Mouse (Mus musculus) heart, adult 2 months (tissue): ENCODE measurements around the gene Duxbl1. TPM values are rescaled to one million over a fixed set of nuclear protein-coding genes. Genes with fewer than 3 reads are reported as not detected.
"Not testable (repeated sequence)": the region's sequence is repeated elsewhere in the genome, so short reads cannot be mapped to it uniquely, and the experiment has no call there.

ENCODE experiments used
- DNase-seq, 2 experiments: peaks; one replicate each; pipeline ENCODE4 v3.0.0; 2021
- H3K27ac ChIP-seq: fragments of 200-600 bp; 2 replicates; pipeline ENCODE4 v1.8.1; 2022
- H3K27me3 ChIP-seq: fragments of 200-500 bp; 2 replicates; pipeline ENCODE4 v1.6.1; 2012; ENCODE audit warnings: mild to moderate bottlenecking, low read length, inconsistent platforms, mixed read lengths; ENCODE audit not compliant: control insufficient read depth, insufficient read depth
- H3K36me3 ChIP-seq: fragments of 200-500 bp; 2 replicates; pipeline ENCODE4 v1.6.1; 2012; ENCODE audit warnings: low read length, inconsistent platforms; ENCODE audit not compliant: control insufficient read depth, insufficient read depth
- H3K4me1 ChIP-seq: fragments of 200-500 bp; 2 replicates; pipeline ENCODE4 v1.6.1; 2011; ENCODE audit warnings: low read length; ENCODE audit not compliant: control insufficient read depth, insufficient read depth
- H3K4me3 ChIP-seq: fragments of 200-600 bp; 2 replicates; pipeline ENCODE4 v1.8.1; 2022
- H3K79me2 ChIP-seq: fragments of 200-500 bp; replicated peaks from 2 replicates; pipeline ENCODE4 v1.6.1; 2012; ENCODE audit warnings: mild to moderate bottlenecking, inconsistent platforms, low read length, moderate library complexity, mixed read lengths; ENCODE audit not compliant: control insufficient read depth, insufficient read depth
- H3K9ac ChIP-seq: fragments of 200-500 bp; 2 replicates; pipeline ENCODE4 v1.6.1; 2012; ENCODE audit warnings: low read depth, mild to moderate bottlenecking, control low read depth, inconsistent platforms, low read length, mixed read lengths
- WGBS: fragments of 180-500 bp; shearing (Covaris S2); methylation state at CpG from one replicate; pipeline ENCODE4 v1.1.7; 2018; 5-methylcytosine and 5-hydroxymethylcytosine counted together
- intact Hi-C: fragments of 180-260 bp; cut with DNase I; formaldehyde crosslinking; loops from one replicate; pipeline ENCODE4 v1.15.1; 2025
- polyA plus RNA-seq: library from polyadenylated mRNA; depleted of rRNA; stranded (reverse); fragments of >200 nt; gene quantifications from 2 replicates; pipeline ENCODE4 v1.2.3, GENCODE M21; 2012; rRNA removed
- total RNA-seq, 2 experiments: library from RNA; stranded (reverse); gene quantifications; 2 replicates each; pipeline ENCODE4 v1.2.3; 2021

The Duxbl1 gene
- total and polyA plus RNA-seq, 3 experiments = not detected

GRCm38 (mm10) chr14:26022831-26023230 is 44.5 kb downstream of the Duxbl1 start:
- WGBS = no CpG with 5 or more reads among the region's 6 CpGs
- H3K9ac ChIP-seq, H3K79me2 ChIP-seq, H3K27ac ChIP-seq, H3K4me3 ChIP-seq, intact Hi-C loops, H3K4me1 ChIP-seq, H3K27me3 ChIP-seq, H3K36me3 ChIP-seq, DNase-seq: not testable (repeated sequence)

DNA sequence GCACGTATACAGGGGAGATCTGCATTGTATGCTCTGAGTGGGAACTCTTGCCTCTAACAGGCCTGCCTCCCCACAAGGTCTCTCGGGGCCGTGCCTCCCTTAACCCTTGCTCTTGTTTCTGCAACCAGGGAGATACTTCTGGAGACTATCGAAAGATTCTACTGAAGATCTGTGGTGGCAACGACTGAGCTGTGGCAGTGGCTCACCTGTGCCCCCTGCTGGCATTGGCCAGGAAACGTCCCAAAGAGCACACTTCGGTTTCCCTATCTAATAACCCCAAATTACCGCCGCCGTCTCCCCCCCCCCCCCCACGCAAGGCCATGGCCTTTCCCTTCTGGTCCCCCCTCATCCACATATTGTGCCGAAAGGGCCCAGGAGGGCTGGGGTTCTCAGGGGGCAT is 47.3 kb downstream of the Duxbl1 start:
- WGBS = no CpG with 5 or more reads among the region's 12 CpGs
- intact Hi-C loops, H3K36me3 ChIP-seq: not testable (repeated sequence)

DNA sequence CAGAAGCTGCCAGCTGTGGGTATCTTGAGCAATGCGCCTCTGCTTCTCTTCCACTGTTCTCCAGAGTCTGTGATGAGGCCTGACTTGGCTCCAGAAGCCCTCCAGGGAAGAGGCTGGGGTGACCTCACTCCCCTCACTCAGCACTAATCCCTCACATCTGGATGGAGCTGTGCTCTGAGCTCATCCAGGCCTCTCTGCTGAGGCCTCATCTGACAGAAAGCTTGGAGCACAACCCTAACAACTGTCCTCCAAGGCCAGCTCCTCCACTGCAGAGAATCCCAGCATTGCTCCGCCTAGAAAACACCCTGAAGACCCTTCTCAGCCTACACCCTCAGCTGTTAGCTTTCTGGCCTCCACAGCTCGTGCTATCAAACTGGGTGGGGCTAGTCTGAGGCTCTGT is 56.0 kb downstream of the Duxbl1 start:
- H3K9ac ChIP-seq, H3K79me2 ChIP-seq, H3K36me3 ChIP-seq, H3K27ac ChIP-seq, H3K4me3 ChIP-seq, H3K27me3 ChIP-seq, DNase-seq, H3K4me1 ChIP-seq, intact Hi-C loops: not testable (repeated sequence)
- no CpG with 5 or more reads among the region's 3 CpGs for WGBS

More for the DNA sequence above, 47.3 kb downstream of the Duxbl1 start:
- not testable (repeated sequence) for H3K4me3 ChIP-seq, H3K4me1 ChIP-seq, H3K9ac ChIP-seq, DNase-seq, H3K27me3 ChIP-seq, H3K79me2 ChIP-seq, H3K27ac ChIP-seq

DNA sequence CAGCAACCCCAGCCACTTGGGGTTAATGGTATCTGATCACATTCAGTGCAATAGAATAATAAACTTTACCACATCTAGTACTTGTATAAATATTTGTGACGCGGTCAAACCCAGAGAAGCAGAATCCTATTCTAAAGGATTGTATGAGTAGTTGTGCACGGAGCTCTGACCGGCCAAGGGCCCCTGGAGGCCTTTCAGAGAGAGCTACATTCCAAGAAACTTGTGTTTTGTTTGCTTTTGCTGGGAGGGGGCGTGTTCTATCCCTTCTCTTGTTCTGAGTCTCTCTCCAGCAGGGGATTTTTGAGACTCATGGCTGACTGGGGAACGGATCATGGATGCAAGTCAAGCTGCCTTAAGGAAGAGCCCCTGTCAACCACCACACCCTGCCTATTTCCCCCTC is 57.1 kb downstream of the Duxbl1 start:
- not testable (repeated sequence) for H3K27me3 ChIP-seq, H3K36me3 ChIP-seq

More for the DNA sequence above, 57.1 kb downstream of the Duxbl1 start:
- intact Hi-C loops, H3K27ac ChIP-seq, H3K4me3 ChIP-seq, H3K79me2 ChIP-seq, H3K9ac ChIP-seq, H3K4me1 ChIP-seq, DNase-seq: not testable (repeated sequence)
- WGBS = no CpG with 5 or more reads among the region's 6 CpGs

Other genes with a start within 250 kb of the Duxbl1 start
- 10 to 100 TPM; 33.5 TPM for gene Zcchc24, start 209.5 kb upstream of the Duxbl1 start, total RNA-seq
- gene Zcchc24, start 209.5 kb upstream of the Duxbl1 start, polyA plus RNA-seq = 27.3 and 39.4 TPM in 2 replicates
- 10 to 100 TPM; 77.9 to 82.4 TPM for gene Anxa11, start 136.4 kb upstream of the Duxbl1 start, total RNA-seq
- 74.0 and 90.3 TPM in 2 replicates for gene Anxa11, start 136.4 kb upstream of the Duxbl1 start, polyA plus RNA-seq
- gene Plac9a, start 75.5 kb upstream of the Duxbl1 start, total RNA-seq = 1 to 10 TPM; 1.6 to 3.4 TPM
- 4.1 and 7.6 TPM in 2 replicates for gene Plac9a, start 75.5 kb upstream of the Duxbl1 start, polyA plus RNA-seq
- under 1 TPM; 0.23 to 0.73 TPM for gene Tmem254a, start 50.9 kb upstream of the Duxbl1 start, total RNA-seq
- 0.94 and 1.3 TPM in 2 replicates for gene Tmem254a, start 50.9 kb upstream of the Duxbl1 start, polyA plus RNA-seq
- gene Cphx1, start 40.3 kb upstream of the Duxbl1 start, total RNA-seq = not detected
- gene Cphx1, start 40.3 kb upstream of the Duxbl1 start, polyA plus RNA-seq = not detected in 2 replicates
- 10 to 100 TPM; 15.9 to 20.6 TPM for gene Gm9780, start 64.1 kb downstream of the Duxbl1 start, total RNA-seq
- gene Gm9780, start 64.1 kb downstream of the Duxbl1 start, polyA plus RNA-seq = 62.6 and 76.8 TPM in 2 replicates
- gene Tmem254c, start 88.8 kb downstream of the Duxbl1 start, total RNA-seq = 1 to 10 TPM; 4.6 to 5.1 TPM
- not detected in 2 replicates for gene Tmem254c, start 88.8 kb downstream of the Duxbl1 start, polyA plus RNA-seq
- gene Cphx2, start 102.9 kb downstream of the Duxbl1 start, total RNA-seq = not detected
- gene Cphx2, start 102.9 kb downstream of the Duxbl1 start, polyA plus RNA-seq = not detected in 2 replicates
- not detected for gene Cphx3, start 103.7 kb downstream of the Duxbl1 start, total RNA-seq
- gene Cphx3, start 103.7 kb downstream of the Duxbl1 start, polyA plus RNA-seq = not detected in 2 replicates
- gene Duxbl2, start 139.8 kb downstream of the Duxbl1 start, total RNA-seq = not detected
- 0.27 TPM in 1 of 2 replicates, not detected in the other for gene Duxbl2, start 139.8 kb downstream of the Duxbl1 start, polyA plus RNA-seq
- gene Plac9b, start 203.9 kb downstream of the Duxbl1 start, total RNA-seq = 10 to 100 TPM; 36.0 to 37.7 TPM
- 43.4 and 81.1 TPM in 2 replicates for gene Plac9b, start 203.9 kb downstream of the Duxbl1 start, polyA plus RNA-seq
- gene Tmem254b, start 228.5 kb downstream of the Duxbl1 start, total RNA-seq = 1 to 10 TPM in 1 of 2 experiments, under 1 TPM in 1; 0.81 to 2.0 TPM
- gene Tmem254b, start 228.5 kb downstream of the Duxbl1 start, polyA plus RNA-seq = 12.2 and 17.3 TPM in 2 replicates